Mouse (Mus musculus) thymus, adult 2 months (tissue): ENCODE results near the gene Gm4303.
"Not testable (repeated sequence)": the region's sequence is repeated elsewhere in the genome, so short reads cannot be mapped to it uniquely, and the experiment has no call there.

ENCODE experiments used
- CTCF ChIP-seq: fragments of 200-500 bp; IDR thresholded peaks from 2 replicates; pipeline ENCODE4 v1.5.1; 2012; ENCODE audit warnings: mild to moderate bottlenecking, control low read depth, low read length, moderate library complexity, borderline replicate concordance; ENCODE audit not compliant: control insufficient read depth, poor library complexity, insufficient read depth; ENCODE audit errors: extremely low read depth
- POLR2A ChIP-seq: fragments of 200-500 bp; IDR thresholded peaks from 2 replicates; pipeline ENCODE4 v1.6.1; 2012; ENCODE audit warnings: mild to moderate bottlenecking, low read length, control low read depth, moderate library complexity; ENCODE audit not compliant: control insufficient read depth, poor library complexity, insufficient read depth; ENCODE audit errors: extremely low read depth

DNA sequence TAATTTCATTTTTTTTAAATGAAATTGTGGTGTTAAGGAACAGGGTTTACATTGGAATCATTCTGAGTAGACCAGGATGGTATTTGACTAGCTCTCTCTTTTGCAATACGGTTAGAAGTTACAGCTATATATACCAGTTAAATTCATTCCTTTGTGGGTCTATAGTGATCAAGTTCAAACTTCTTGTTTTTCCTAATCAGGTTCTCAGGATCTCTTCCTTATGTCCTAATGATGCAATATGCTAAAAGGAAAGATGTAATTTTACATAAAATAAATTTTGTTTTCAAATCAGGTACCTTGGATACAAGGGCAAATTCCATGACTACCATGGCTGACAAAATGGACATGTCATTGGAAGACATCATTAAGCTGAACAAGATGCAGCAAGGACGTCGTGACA lies 5.0 kb downstream of the Gm4303 start, which contains the start of gene Gm4305:
- not testable (repeated sequence) for TF ChIP-seq POLR2A, CTCF
